Mouse (Mus musculus): ENCODE measurements around the gene S100a1.

Gene S100a1

GRCm38 (mm10) chr3:90513796-90514590, at the start of gene S100a1, which contains the start of gene S100a13:
S100a1 (minus strand) TSS chr3:90514392.
S100a13 (plus strand) TSS chr3:90514435.
- DNase-seq (ENCODE audit: low spot score in 2 of 2), result no peak

- DNase-seq (ENCODE audit: low spot score in 2 of 2), result no peak
Measured at GRCm38 (mm10) chr3:90560008-90560628, 45.9 kb upstream of the S100a1 start, which contains the start of gene S100a3. S100a3 (plus strand) TSS chr3:90560578.

- DNase-seq (ENCODE audit: low spot score in 2 of 2), result no peak
Measured at GRCm38 (mm10) chr3:90555954-90556353, 41.8 kb upstream of the S100a1 start.

GRCm38 (mm10) chr3:90552231-90552630, 38.0 kb upstream of the S100a1 start:
- DNase-seq (ENCODE audit: low spot score in 2 of 2), result no peak

GRCm38 (mm10) chr3:90550421-90550790, 36.2 kb upstream of the S100a1 start:
- no peak for DNase-seq (ENCODE audit: low spot score in 2 of 2)

GRCm38 (mm10) chr3:90549676-90550420, 35.7 kb upstream of the S100a1 start:
- no peak for DNase-seq (ENCODE audit: low spot score in 2 of 2)

- no peak for DNase-seq (ENCODE audit: low spot score in 2 of 2)
Measured at GRCm38 (mm10) chr3:90540904-90541303, 26.7 kb upstream of the S100a1 start.

GRCm38 (mm10) chr3:90537905-90538296, 23.7 kb upstream of the S100a1 start:
- no peak for DNase-seq (ENCODE audit: low spot score in 2 of 2)

GRCm38 (mm10) chr3:90537141-90537904, 23.1 kb upstream of the S100a1 start, which contains the start of gene S100a16:
S100a16 (plus strand) TSS chr3:90537254.
- no peak for DNase-seq (ENCODE audit: low spot score in 2 of 2)

GRCm38 (mm10) chr3:90535446-90535845, 21.3 kb upstream of the S100a1 start:
- no peak for DNase-seq (ENCODE audit: low spot score in 2 of 2)

GRCm38 (mm10) chr3:90531713-90532112, 17.5 kb upstream of the S100a1 start:
- DNase-seq (ENCODE audit: low spot score in 2 of 2), result no peak

- no peak for DNase-seq (ENCODE audit: low spot score in 2 of 2)
Measured at GRCm38 (mm10) chr3:90527291-90527873, 13.2 kb upstream of the S100a1 start.

- no peak for DNase-seq (ENCODE audit: low spot score in 2 of 2)
Measured at GRCm38 (mm10) chr3:90526580-90526979, 12.4 kb upstream of the S100a1 start, which contains the start of gene S100a14. S100a14 (plus strand) TSS chr3:90526856.

GRCm38 (mm10) chr3:90526076-90526475, 11.9 kb upstream of the S100a1 start:
- DNase-seq (ENCODE audit: low spot score in 2 of 2), result no peak

GRCm38 (mm10) chr3:90525421-90525820, 11.2 kb upstream of the S100a1 start:
- DNase-seq (ENCODE audit: low spot score in 2 of 2), result no peak

- no peak for DNase-seq (ENCODE audit: low spot score in 2 of 2)
Measured at GRCm38 (mm10) chr3:90517711-90518110, 3.5 kb upstream of the S100a1 start.

GRCm38 (mm10) chr3:90515789-90516188, 1.6 kb upstream of the S100a1 start:
- DNase-seq (ENCODE audit: low spot score in 2 of 2), result no peak

- no peak for DNase-seq (ENCODE audit: low spot score in 2 of 2)
Measured at GRCm38 (mm10) chr3:90515242-90515641, 1.1 kb upstream of the S100a1 start.

- peak; percentile 34 to 49 for DNase-seq (ENCODE audit: low spot score in 2 of 2)
Measured at GRCm38 (mm10) chr3:90514691-90515090, 499 bp upstream of the S100a1 start.

- no peak for DNase-seq (ENCODE audit: low spot score in 2 of 2)
Measured at GRCm38 (mm10) chr3:90512948-90513642, 1.1 kb downstream of the S100a1 start.

- no peak for DNase-seq (ENCODE audit: low spot score in 2 of 2)
Measured at GRCm38 (mm10) chr3:90512276-90512675, 1.9 kb downstream of the S100a1 start.

All from spleen, postnatal 14 days (tissue).